Mouse (Mus musculus) heart, embryonic 11.5 days (tissue): ENCODE data around the gene Gckr. TPM values are rescaled to one million over a fixed set of nuclear protein-coding genes. Genes with fewer than 3 reads are reported as not detected.

Experiments used
- ATAC-seq: fragments of 200-750 bp; cut with Nextera tagmentation; replicated peaks from 2 replicates; pipeline ENCODE4 v1.8.0; 2017; ENCODE audit warnings: moderate library complexity; ENCODE audit not compliant: insufficient number of reproducible peaks, low FRiP score, low TSS enrichment
- H3K27ac ChIP-seq: fragments of 300-500 bp; sonication (generic); 2 replicates; pipeline ENCODE4 v1.5.1; 2014; ENCODE audit warnings: mild to moderate bottlenecking, low read depth, low read length
- H3K27me3 ChIP-seq: fragments of 300-500 bp; sonication (generic); 2 replicates; pipeline ENCODE4 v1.6.1; 2014; ENCODE audit warnings: mild to moderate bottlenecking, low read length, mixed read lengths; ENCODE audit not compliant: control insufficient read depth, insufficient read depth
- H3K36me3 ChIP-seq: fragments of 300-500 bp; sonication (generic); 2 replicates; pipeline ENCODE4 v1.6.1; 2014; ENCODE audit warnings: mild to moderate bottlenecking, low read length, moderate library complexity, mixed read lengths; ENCODE audit not compliant: control insufficient read depth, insufficient read depth
- H3K4me1 ChIP-seq: fragments of 300-500 bp; sonication (generic); 2 replicates; pipeline ENCODE4 v1.6.1; 2014; ENCODE audit warnings: low read length; ENCODE audit not compliant: control insufficient read depth, insufficient read depth
- H3K4me2 ChIP-seq: fragments of 300-500 bp; sonication (generic); 2 replicates; pipeline ENCODE4 v1.6.1; 2014; ENCODE audit warnings: mild to moderate bottlenecking, moderate library complexity
- H3K4me3 ChIP-seq: fragments of 300-500 bp; sonication (generic); 2 replicates; pipeline ENCODE4 v1.5.1; 2014; ENCODE audit warnings: low read depth, low read length
- H3K9ac ChIP-seq: fragments of 300-500 bp; sonication (generic); 2 replicates; pipeline ENCODE4 v1.6.1; 2014; ENCODE audit warnings: mild to moderate bottlenecking, low read depth, low read length, moderate library complexity
- H3K9me3 ChIP-seq: fragments of 300-500 bp; sonication (generic); replicated peaks from 2 replicates; pipeline ENCODE4 v1.6.1; 2016; ENCODE audit warnings: low read length; ENCODE audit not compliant: control insufficient read depth
- WGBS: fragments of 180-500 bp; shearing (Covaris S2); extraction: QIAGEN DNeasy Blood & Tissue Kit; methylation state at CpG from one replicate; pipeline ENCODE4 v1.1.7; 2014; ENCODE audit not compliant: insufficient replicate concordance; 5-methylcytosine and 5-hydroxymethylcytosine counted together
- polyA plus RNA-seq: library from polyadenylated mRNA; unstranded; fragments of >200 nt; fragmentation: Nextera tagmentation; extraction: Ambion mirVana; gene quantifications from 2 replicates; pipeline ENCODE4 v1.2.1, GENCODE M21; 2014

Gckr gene
- polyA plus RNA-seq, 1 experiment from 2014 or later = 0.60 TPM

- H3K9me3 ChIP-seq = no peaks in the 10 kb centered on the region
- ATAC-seq = no peak
- H3K36me3 ChIP-seq = peaks cover 13% of the 10 kb centered on the region
- no peak overlapping the region for H3K9ac ChIP-seq
- 89% methylated on average over 2 of the region's 2 CpGs for WGBS
- no peak overlapping the region for H3K4me2 ChIP-seq
- no peak overlapping the region for H3K27ac ChIP-seq
- H3K4me1 ChIP-seq = peaks cover 23% of the 10 kb centered on the region
- no peaks in the 10 kb centered on the region for H3K27me3 ChIP-seq
- H3K4me3 ChIP-seq = no peak overlapping the region
Measured at GRCm38 (mm10) chr5:31255381-31255780, 41.9 kb upstream of the Gckr start.

- no peaks in the 10 kb centered on the region for H3K9me3 ChIP-seq
- no peak for ATAC-seq
- H3K36me3 ChIP-seq = peaks cover 8% of the 10 kb centered on the region
- H3K4me1 ChIP-seq = peaks cover 22% of the 10 kb centered on the region
- H3K27ac ChIP-seq = no peak overlapping the region
- WGBS = 83% methylated on average over 2 of the region's 2 CpGs
- no peaks in the 10 kb centered on the region for H3K27me3 ChIP-seq
- no peak overlapping the region for H3K9ac ChIP-seq
- no peak overlapping the region for H3K4me2 ChIP-seq
- H3K4me3 ChIP-seq = no peak overlapping the region
Measured at GRCm38 (mm10) chr5:31255971-31256370, 41.3 kb upstream of the Gckr start.

GRCm38 (mm10) chr5:31257616-31258015, 39.6 kb upstream of the Gckr start:
- 78% methylated on average over 11 of the region's 11 CpGs for WGBS
- ATAC-seq = no peak

GRCm38 (mm10) chr5:31266101-31266500, 31.1 kb upstream of the Gckr start:
- peaks cover 13% of the 10 kb centered on the region for H3K36me3 ChIP-seq
- no peaks in the 10 kb centered on the region for H3K27me3 ChIP-seq
- H3K4me3 ChIP-seq = no peak overlapping the region
- no peak overlapping the region for H3K9ac ChIP-seq
- H3K4me2 ChIP-seq = no peak overlapping the region
- WGBS = 86% methylated on average over 7 of the region's 7 CpGs
- ATAC-seq = no peak
- no peaks in the 10 kb centered on the region for H3K9me3 ChIP-seq
- H3K4me1 ChIP-seq = no peaks in the 10 kb centered on the region
- H3K27ac ChIP-seq = no peak overlapping the region

More at GRCm38 (mm10) chr5:31257616-31258015, 39.6 kb upstream of the Gckr start:
- no peaks in the 10 kb centered on the region for H3K27me3 ChIP-seq
- no peak overlapping the region for H3K4me3 ChIP-seq
- no peaks in the 10 kb centered on the region for H3K9me3 ChIP-seq
- H3K36me3 ChIP-seq = peaks cover 3% of the 10 kb centered on the region
- no peak overlapping the region for H3K27ac ChIP-seq
- peaks cover 10% of the 10 kb centered on the region for H3K4me1 ChIP-seq
- H3K4me2 ChIP-seq = no peak overlapping the region
- H3K9ac ChIP-seq = no peak overlapping the region

- H3K4me1 ChIP-seq = no peaks in the 10 kb centered on the region
- H3K9me3 ChIP-seq = no peaks in the 10 kb centered on the region
- peaks cover 16% of the 10 kb centered on the region for H3K36me3 ChIP-seq
- no peak overlapping the region for H3K9ac ChIP-seq
- no peaks in the 10 kb centered on the region for H3K27me3 ChIP-seq
- no peak overlapping the region for H3K27ac ChIP-seq
- no peak for ATAC-seq
- no peak overlapping the region for H3K4me3 ChIP-seq
- 79% methylated on average over 6 of the region's 6 CpGs for WGBS
- H3K4me2 ChIP-seq = no peak overlapping the region
Measured at GRCm38 (mm10) chr5:31267686-31268085, 29.6 kb upstream of the Gckr start.

- ATAC-seq = no peak
- 83% methylated on average over 6 of the region's 6 CpGs for WGBS
- H3K36me3 ChIP-seq = peaks cover 19% of the 10 kb centered on the region
- H3K9ac ChIP-seq = no peak overlapping the region
- no peaks in the 10 kb centered on the region for H3K9me3 ChIP-seq
- H3K27ac ChIP-seq = no peak overlapping the region
- H3K27me3 ChIP-seq = no peaks in the 10 kb centered on the region
- H3K4me1 ChIP-seq = no peaks in the 10 kb centered on the region
- H3K4me2 ChIP-seq = no peak overlapping the region
- no peak overlapping the region for H3K4me3 ChIP-seq
Measured at GRCm38 (mm10) chr5:31273018-31273417, 24.2 kb upstream of the Gckr start.

GRCm38 (mm10) chr5:31279245-31279988, 17.8 kb upstream of the Gckr start:
- 80% methylated on average over 20 of the region's 20 CpGs for WGBS
- Histone ChIP-seq H3K4me2 (no peak overlapping the region), H3K4me3 (no peak overlapping the region), H3K4me1 (no peaks in the 10 kb centered on the region), H3K27ac (no peak overlapping the region), H3K9ac (no peak overlapping the region), H3K9me3 (no peaks in the 10 kb centered on the region), H3K36me3 (peaks cover 28% of the 10 kb centered on the region), H3K27me3 (no peaks in the 10 kb centered on the region)
- no peak for ATAC-seq

GRCm38 (mm10) chr5:31288225-31288624, 9.0 kb upstream of the Gckr start:
- Histone ChIP-seq H3K27me3 (no peaks in the 10 kb centered on the region), H3K9ac (no peak overlapping the region), H3K4me2 (no peak overlapping the region), H3K4me3 (no peak overlapping the region), H3K9me3 (no peaks in the 10 kb centered on the region), H3K27ac (no peak overlapping the region), H3K36me3 (peaks cover 10% of the 10 kb centered on the region), H3K4me1 (peaks cover 6% of the 10 kb centered on the region; the same call in 1 of the 2 replicates)
- WGBS = 74% methylated on average over 4 of the region's 4 CpGs
- no peak for ATAC-seq

- no peak overlapping the region for H3K4me3 ChIP-seq
- no peak overlapping the region for H3K4me2 ChIP-seq
- no peak overlapping the region for H3K9ac ChIP-seq
- no peak for ATAC-seq
- no peaks in the 10 kb centered on the region for H3K9me3 ChIP-seq
- WGBS = 73% methylated on average over 3 of the region's 3 CpGs
- peaks cover 9% of the 10 kb centered on the region for H3K36me3 ChIP-seq
- H3K27ac ChIP-seq = no peak overlapping the region
- H3K27me3 ChIP-seq = no peaks in the 10 kb centered on the region
- H3K4me1 ChIP-seq = peaks cover 6% of the 10 kb centered on the region; the same call in 1 of the 2 replicates
Measured at GRCm38 (mm10) chr5:31288655-31289054, 8.6 kb upstream of the Gckr start.
